Mouse (Mus musculus) forebrain, embryonic 13.5 days (tissue): ENCODE measurements around the gene Ccm2. TPM values are rescaled to one million over a fixed set of nuclear protein-coding genes. Genes with fewer than 3 reads are reported as not detected.

Experiments used
- ATAC-seq: fragments of 200-750 bp; cut with Nextera tagmentation; 2 replicates; pipeline ENCODE4 v1.8.0; 2017
- H3K27ac ChIP-seq: fragments of 300-500 bp; sonication (generic); 2 replicates; pipeline ENCODE4 v1.5.1; 2015; ENCODE audit warnings: inconsistent platforms, mild to moderate bottlenecking, moderate library complexity
- H3K27me3 ChIP-seq: fragments of 300-500 bp; sonication (generic); 2 replicates; pipeline ENCODE4 v1.6.1; 2015; ENCODE audit warnings: mild to moderate bottlenecking, inconsistent platforms
- H3K36me3 ChIP-seq: fragments of 300-500 bp; sonication (generic); 2 replicates; pipeline ENCODE4 v1.6.1; 2015; ENCODE audit warnings: mild to moderate bottlenecking, inconsistent platforms; ENCODE audit not compliant: poor library complexity, severe bottlenecking
- H3K4me1 ChIP-seq: fragments of 300-500 bp; sonication (generic); 2 replicates; pipeline ENCODE4 v1.6.1; 2015; ENCODE audit warnings: inconsistent platforms
- H3K4me2 ChIP-seq: fragments of 300-500 bp; sonication (generic); 2 replicates; pipeline ENCODE4 v1.6.1; 2015; ENCODE audit warnings: inconsistent platforms, mild to moderate bottlenecking, moderate library complexity
- H3K4me3 ChIP-seq: fragments of 300-500 bp; sonication (generic); 2 replicates; pipeline ENCODE4 v1.5.1; 2015; ENCODE audit warnings: mild to moderate bottlenecking, inconsistent platforms
- H3K9ac ChIP-seq: fragments of 300-500 bp; sonication (generic); 2 replicates; pipeline ENCODE4 v1.6.1; 2015; ENCODE audit warnings: mild to moderate bottlenecking, inconsistent platforms
- H3K9me3 ChIP-seq: fragments of 300-500 bp; sonication (generic); replicated peaks from 2 replicates; pipeline ENCODE4 v1.6.1; 2016; ENCODE audit warnings: inconsistent platforms
- WGBS: fragments of 180-500 bp; shearing (Covaris S2); methylation state at CpG from one replicate; pipeline ENCODE4 v1.1.7; 2015; 5-methylcytosine and 5-hydroxymethylcytosine counted together
- polyA plus RNA-seq: library from polyadenylated mRNA; unstranded; fragments of >200 nt; fragmentation: Nextera tagmentation; extraction: Ambion mirVana; gene quantifications from 2 replicates; pipeline ENCODE4 v1.2.1, GENCODE M21; 2015

The Ccm2 gene
- polyA plus RNA-seq, 1 experiment from 2014 or later, result 82.2 TPM

GRCm38 (mm10) chr11:6567951-6568350 is 21.3 kb downstream of the Ccm2 start:
- H3K27ac ChIP-seq, result 0 out of 2 replicates have a peak overlapping the region, but pooled peaks have one; percentile 65
- ATAC-seq, result no peak
- no peak overlapping the region for H3K4me2 ChIP-seq
- H3K4me1 ChIP-seq, result peaks cover 18% of the 10 kb centered on the region
- H3K9ac ChIP-seq, result no peak overlapping the region
- WGBS, result 88% methylated on average over 8 of the region's 8 CpGs
- no peaks in the 10 kb centered on the region for H3K27me3 ChIP-seq
- H3K4me3 ChIP-seq, result no peak overlapping the region
- H3K9me3 ChIP-seq, result no peaks in the 10 kb centered on the region
- H3K36me3 ChIP-seq, result peaks cover 37% of the 10 kb centered on the region

- H3K27ac ChIP-seq, result peak overlapping the region; percentile 65
- no peaks in the 10 kb centered on the region for H3K27me3 ChIP-seq
- peaks cover 35% of the 10 kb centered on the region for H3K36me3 ChIP-seq
- no peak overlapping the region; the same call in 1 of the 2 replicates for H3K4me2 ChIP-seq
- no peaks in the 10 kb centered on the region for H3K9me3 ChIP-seq
- peak; percentile 63; the same call in 1 of the 2 replicates for ATAC-seq
- peak overlapping the region; percentile 6; the same call in 1 of the 2 replicates for H3K9ac ChIP-seq
- WGBS, result 56% methylated on average over 11 of the region's 11 CpGs
- peaks cover 18% of the 10 kb centered on the region for H3K4me1 ChIP-seq
- no peak overlapping the region for H3K4me3 ChIP-seq
Measured at GRCm38 (mm10) chr11:6568584-6569409, 22.1 kb downstream of the Ccm2 start.

GRCm38 (mm10) chr11:6569410-6569777 is 22.7 kb downstream of the Ccm2 start:
- no peak overlapping the region; the same call in 1 of the 2 replicates for H3K9ac ChIP-seq
- ATAC-seq, result 0 out of 2 replicates have a peak, but pooled peaks have one; percentile 19
- H3K27ac ChIP-seq, result peak overlapping the region; percentile 65
- no peak overlapping the region for H3K4me3 ChIP-seq
- no peak overlapping the region for H3K4me2 ChIP-seq
- H3K27me3 ChIP-seq, result no peaks in the 10 kb centered on the region
- 29% methylated on average over 3 of the region's 3 CpGs for WGBS
- H3K36me3 ChIP-seq, result peaks cover 36% of the 10 kb centered on the region
- H3K9me3 ChIP-seq, result no peaks in the 10 kb centered on the region
- H3K4me1 ChIP-seq, result peaks cover 18% of the 10 kb centered on the region

- Histone ChIP-seq H3K9ac (no peak overlapping the region), H3K4me2 (no peak overlapping the region), H3K4me3 (no peak overlapping the region), H3K27me3 (no peaks in the 10 kb centered on the region), H3K4me1 (peaks cover 7% of the 10 kb centered on the region; the same call in 1 of the 2 replicates), H3K36me3 (peaks cover 33% of the 10 kb centered on the region), H3K9me3 (no peaks in the 10 kb centered on the region), H3K27ac (no peak overlapping the region)
- ATAC-seq, result no peak
- WGBS, result 88% methylated on average over 3 of the region's 3 CpGs
Measured at GRCm38 (mm10) chr11:6576151-6576550, 29.5 kb downstream of the Ccm2 start.

GRCm38 (mm10) chr11:6579361-6579760 is 32.7 kb downstream of the Ccm2 start:
- Histone ChIP-seq H3K36me3 (peaks cover 18% of the 10 kb centered on the region), H3K4me3 (no peak overlapping the region), H3K27me3 (no peaks in the 10 kb centered on the region), H3K27ac (no peak overlapping the region), H3K9ac (no peak overlapping the region), H3K9me3 (no peaks in the 10 kb centered on the region), H3K4me1 (peaks cover 7% of the 10 kb centered on the region; the same call in 1 of the 2 replicates), H3K4me2 (no peak overlapping the region)
- no peak for ATAC-seq
- 89% methylated on average over 7 of the region's 7 CpGs for WGBS

GRCm38 (mm10) chr11:6580065-6580750 is 33.5 kb downstream of the Ccm2 start:
- 58% methylated on average over 4 of the region's 4 CpGs for WGBS
- H3K4me3 ChIP-seq, result no peak overlapping the region
- no peak overlapping the region for H3K27ac ChIP-seq
- H3K4me1 ChIP-seq, result peaks cover 7% of the 10 kb centered on the region; the same call in 1 of the 2 replicates
- ATAC-seq, result no peak; the same call in 1 of the 2 replicates
- peaks cover 23% of the 10 kb centered on the region for H3K36me3 ChIP-seq
- H3K27me3 ChIP-seq, result no peaks in the 10 kb centered on the region
- H3K4me2 ChIP-seq, result no peak overlapping the region
- H3K9ac ChIP-seq, result no peak overlapping the region
- no peaks in the 10 kb centered on the region for H3K9me3 ChIP-seq

- no peak overlapping the region for H3K27ac ChIP-seq
- WGBS, result 90% methylated on average over 2 of the region's 2 CpGs
- no peak overlapping the region for H3K4me3 ChIP-seq
- ATAC-seq, result no peak
- H3K27me3 ChIP-seq, result no peaks in the 10 kb centered on the region
- H3K9ac ChIP-seq, result no peak overlapping the region
- no peak overlapping the region for H3K4me2 ChIP-seq
- peaks cover 29% of the 10 kb centered on the region for H3K36me3 ChIP-seq
- H3K4me1 ChIP-seq, result peaks cover 7% of the 10 kb centered on the region; the same call in 1 of the 2 replicates
- H3K9me3 ChIP-seq, result no peaks in the 10 kb centered on the region
Measured at GRCm38 (mm10) chr11:6581560-6581959, 34.9 kb downstream of the Ccm2 start.

GRCm38 (mm10) chr11:6585748-6586147 is 39.1 kb downstream of the Ccm2 start:
- 90% methylated on average over 8 of the region's 8 CpGs for WGBS
- Histone ChIP-seq H3K27me3 (no peaks in the 10 kb centered on the region), H3K4me3 (no peak overlapping the region), H3K4me2 (no peak overlapping the region), H3K9me3 (no peaks in the 10 kb centered on the region), H3K36me3 (peaks cover 55% of the 10 kb centered on the region), H3K4me1 (no peaks in the 10 kb centered on the region; the same call in 1 of the 2 replicates), H3K27ac (no peak overlapping the region), H3K9ac (no peak overlapping the region)
- no peak for ATAC-seq

- H3K4me2 ChIP-seq, result no peak overlapping the region
- no peak overlapping the region for H3K9ac ChIP-seq
- no peak overlapping the region for H3K4me3 ChIP-seq
- H3K36me3 ChIP-seq, result peaks cover 64% of the 10 kb centered on the region
- no peak overlapping the region for H3K27ac ChIP-seq
- no peaks in the 10 kb centered on the region for H3K9me3 ChIP-seq
- no peaks in the 10 kb centered on the region for H3K4me1 ChIP-seq
- H3K27me3 ChIP-seq, result no peaks in the 10 kb centered on the region
- 87% methylated on average over 3 of the region's 3 CpGs for WGBS
- no peak for ATAC-seq
Measured at GRCm38 (mm10) chr11:6586660-6587059, 40.0 kb downstream of the Ccm2 start.

- peaks cover 72% of the 10 kb centered on the region for H3K36me3 ChIP-seq
- H3K9me3 ChIP-seq, result no peaks in the 10 kb centered on the region
- WGBS, result 95% methylated on average over 7 of the region's 7 CpGs
- H3K27ac ChIP-seq, result no peak overlapping the region
- H3K27me3 ChIP-seq, result no peaks in the 10 kb centered on the region
- H3K9ac ChIP-seq, result no peak overlapping the region
- no peak for ATAC-seq
- no peak overlapping the region for H3K4me3 ChIP-seq
- no peaks in the 10 kb centered on the region for H3K4me1 ChIP-seq
- no peak overlapping the region for H3K4me2 ChIP-seq
Measured at GRCm38 (mm10) chr11:6587249-6587940, 40.7 kb downstream of the Ccm2 start.

- H3K36me3 ChIP-seq, result peaks cover 78% of the 10 kb centered on the region
- WGBS, result 94% methylated on average over 7 of the region's 7 CpGs
Measured at GRCm38 (mm10) chr11:6588295-6588694, 41.6 kb downstream of the Ccm2 start.

GRCm38 (mm10) chr11:6589838-6590237 is 43.2 kb downstream of the Ccm2 start:
- H3K4me2 ChIP-seq, result no peak overlapping the region

More at GRCm38 (mm10) chr11:6588295-6588694, 41.6 kb downstream of the Ccm2 start:
- Histone ChIP-seq H3K4me3 (no peak overlapping the region), H3K27me3 (no peaks in the 10 kb centered on the region), H3K27ac (no peak overlapping the region), H3K4me2 (no peak overlapping the region), H3K9me3 (no peaks in the 10 kb centered on the region), H3K9ac (no peak overlapping the region), H3K4me1 (no peaks in the 10 kb centered on the region)
- ATAC-seq, result no peak

More at GRCm38 (mm10) chr11:6589838-6590237, 43.2 kb downstream of the Ccm2 start:
- no peak overlapping the region for H3K4me3 ChIP-seq
- H3K27me3 ChIP-seq, result no peaks in the 10 kb centered on the region
- H3K9me3 ChIP-seq, result no peaks in the 10 kb centered on the region
- no peak overlapping the region for H3K9ac ChIP-seq
- 93% methylated on average over 7 of the region's 7 CpGs for WGBS
- H3K36me3 ChIP-seq, result peaks cover 89% of the 10 kb centered on the region
- no peak overlapping the region for H3K27ac ChIP-seq
- no peaks in the 10 kb centered on the region for H3K4me1 ChIP-seq
- no peak for ATAC-seq
